Mouse (Mus musculus): ENCODE results near the gene Cdkn1a. TPM values are rescaled to one million over a fixed set of nuclear protein-coding genes. Genes with fewer than 3 reads are reported as not detected.

Gene Cdkn1a
- total RNA-seq, 4 experiments from 2014 or later, result 11.7 to 32.6 (median 22.3) TPM

DNA sequence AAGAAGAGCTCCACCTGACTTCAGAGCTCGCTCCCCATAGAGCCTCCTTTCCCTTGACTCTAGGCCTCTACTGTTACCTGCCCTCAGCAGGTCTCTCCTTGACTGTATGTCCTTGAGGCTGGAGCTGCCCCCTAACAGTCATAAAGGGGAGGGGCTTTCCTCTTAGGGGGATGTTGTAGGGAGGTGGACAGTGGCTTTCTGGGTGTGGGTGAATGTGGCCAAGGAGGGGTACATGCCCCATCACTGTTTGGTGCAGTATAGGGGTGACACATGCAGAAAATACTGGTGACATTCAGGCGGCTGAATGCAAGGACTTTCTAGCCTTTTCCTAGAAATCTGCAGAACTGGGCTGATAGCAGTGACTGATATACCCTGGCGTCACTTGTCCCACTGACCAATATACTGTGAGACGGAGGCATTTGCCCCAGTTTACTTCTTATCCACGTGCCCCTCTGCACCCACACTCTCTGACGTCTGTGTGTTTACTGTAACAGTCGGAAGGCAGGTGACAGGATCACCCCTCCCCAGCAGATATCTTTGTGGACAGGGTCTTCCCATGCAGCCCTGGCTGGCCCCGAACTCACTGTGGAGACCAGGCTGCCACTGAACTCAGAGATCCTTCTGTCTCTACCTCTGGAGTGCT lies 26.4 kb downstream of the Cdkn1a start:
- DNase-seq (ENCODE audit: low spot score), result no peak

DNA sequence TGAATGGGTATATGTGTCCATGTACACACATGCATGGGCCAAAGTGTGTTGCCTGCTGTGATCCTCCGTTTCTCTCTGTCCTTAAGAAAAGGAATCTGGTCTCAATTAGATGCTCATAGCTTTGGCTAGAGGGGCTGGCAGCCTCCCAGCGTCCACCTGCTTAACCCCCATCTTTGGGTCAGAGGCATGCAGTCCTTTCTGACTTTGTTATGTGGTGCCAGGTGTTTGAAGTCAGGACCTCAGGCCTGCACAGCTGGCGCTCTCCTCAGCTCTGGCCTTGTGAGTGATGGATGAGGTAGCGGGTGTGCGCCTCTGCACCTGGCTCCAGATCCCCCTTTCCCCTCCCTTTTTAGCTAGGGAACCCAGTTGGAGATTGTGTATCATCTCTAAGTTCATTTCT lies 27.3 kb downstream of the Cdkn1a start:
- DNase-seq (ENCODE audit: low spot score), result no peak

DNA sequence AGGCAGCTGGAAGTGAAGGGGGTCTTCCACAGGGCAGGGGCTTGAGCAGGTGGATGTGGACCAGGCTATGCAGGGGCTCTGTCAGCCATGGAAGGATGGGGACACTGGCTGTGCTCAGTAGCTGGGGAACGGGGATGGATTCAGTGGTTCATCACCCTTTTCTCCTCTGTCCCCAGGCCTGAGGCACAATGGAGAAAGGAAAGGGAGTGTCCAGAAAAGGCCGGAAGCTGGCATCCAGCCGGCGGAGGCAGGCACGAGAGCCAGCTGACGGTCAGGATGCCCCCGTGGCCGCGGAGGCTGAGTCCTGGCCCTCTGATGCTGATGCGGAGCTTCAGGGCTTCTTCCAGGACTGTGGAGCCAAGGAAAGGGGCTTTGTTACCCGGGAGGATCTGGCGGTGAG lies 29.9 kb downstream of the Cdkn1a start:
- DNase-seq (ENCODE audit: low spot score), result no peak

DNA sequence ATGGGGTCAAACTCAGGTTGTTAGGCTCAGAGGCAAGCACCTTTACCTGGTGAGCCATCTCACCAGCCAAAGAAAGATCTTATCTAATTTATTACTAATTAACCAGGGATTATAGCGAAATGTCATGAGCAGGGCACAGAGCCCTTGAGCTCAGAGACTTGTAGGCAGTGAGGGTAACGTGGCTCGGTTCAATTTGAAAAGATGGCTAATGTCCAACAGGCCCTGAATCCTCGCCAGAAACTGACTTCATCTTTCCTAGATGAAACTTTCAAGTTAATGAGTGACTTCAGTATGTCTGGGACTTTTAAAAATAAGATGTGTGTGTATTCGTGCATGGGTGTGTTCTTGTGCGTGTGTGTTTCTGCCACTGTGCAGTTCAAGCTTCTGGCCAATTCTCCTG lies 32.0 kb downstream of the Cdkn1a start:
- DNase-seq (ENCODE audit: low spot score), result no peak

DNA sequence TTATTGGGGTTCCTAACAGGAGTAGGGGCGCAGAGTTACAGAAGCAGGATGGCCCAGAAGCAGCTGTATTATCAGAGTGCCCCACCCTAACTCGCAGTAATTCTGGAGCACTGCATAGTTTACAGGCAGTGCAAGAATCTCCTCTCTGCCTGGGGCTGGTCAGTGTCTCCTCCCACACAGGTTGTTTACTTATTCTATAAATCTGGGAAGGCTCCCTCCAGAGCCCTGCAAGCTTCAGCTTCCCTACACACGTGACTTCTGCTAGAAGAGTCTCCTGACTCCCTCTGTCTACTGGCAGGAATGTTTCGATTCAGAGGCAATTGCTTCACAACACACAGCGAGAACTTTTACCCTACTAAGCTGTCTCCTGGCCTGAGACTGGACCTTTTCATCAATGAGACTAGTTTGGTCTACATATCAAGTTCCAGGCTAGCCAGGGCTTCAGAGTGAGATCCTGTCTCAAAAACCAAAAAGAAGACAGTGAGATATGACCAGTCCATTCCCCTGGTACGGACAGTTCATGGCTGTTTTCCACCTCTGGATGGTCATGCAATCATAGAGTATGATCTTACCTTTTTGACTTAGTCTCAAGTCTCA lies 32.9 kb downstream of the Cdkn1a start:
- no peak for DNase-seq (ENCODE audit: low spot score)

DNA sequence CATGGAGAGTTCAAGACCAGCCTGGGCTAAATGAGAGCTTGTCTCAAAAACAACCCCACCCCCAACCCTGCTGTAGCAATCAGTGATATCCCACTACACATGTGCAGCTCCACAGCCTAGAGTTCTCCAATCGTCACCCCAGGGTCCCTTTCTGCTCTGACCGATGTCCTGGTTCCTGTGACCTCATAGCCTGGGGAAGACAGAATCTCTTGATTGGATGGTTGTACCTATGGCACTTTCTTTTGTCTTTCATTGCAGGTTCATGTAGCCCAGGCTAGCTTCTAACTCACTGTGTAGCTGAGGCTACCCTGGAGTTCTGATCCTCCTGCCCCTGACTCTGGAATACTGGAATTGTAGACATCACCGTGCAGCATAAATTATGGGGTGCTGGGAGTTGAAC lies 35.8 kb downstream of the Cdkn1a start:
- DNase-seq (ENCODE audit: low spot score), result no peak

DNA sequence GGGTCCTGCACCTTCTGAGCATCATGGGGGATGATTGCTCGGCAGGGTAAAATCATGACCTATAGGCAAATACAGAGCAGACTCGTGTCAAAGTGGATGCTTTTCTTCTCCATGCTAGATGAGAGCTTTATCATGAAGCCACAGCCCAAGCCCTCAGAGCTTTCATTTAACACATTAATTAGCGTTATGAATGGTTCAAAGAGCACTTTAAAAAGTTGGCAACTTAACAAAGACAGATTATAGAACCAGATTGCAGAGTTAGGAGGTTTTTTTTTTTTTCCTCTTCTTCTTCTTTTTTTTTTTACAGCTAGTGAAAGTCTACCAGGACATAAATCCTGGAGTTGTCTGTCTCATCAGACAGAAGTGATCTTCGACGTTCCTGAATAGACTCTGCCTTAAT lies 38.6 kb downstream of the Cdkn1a start:
- no peak for DNase-seq (ENCODE audit: low spot score)

DNA sequence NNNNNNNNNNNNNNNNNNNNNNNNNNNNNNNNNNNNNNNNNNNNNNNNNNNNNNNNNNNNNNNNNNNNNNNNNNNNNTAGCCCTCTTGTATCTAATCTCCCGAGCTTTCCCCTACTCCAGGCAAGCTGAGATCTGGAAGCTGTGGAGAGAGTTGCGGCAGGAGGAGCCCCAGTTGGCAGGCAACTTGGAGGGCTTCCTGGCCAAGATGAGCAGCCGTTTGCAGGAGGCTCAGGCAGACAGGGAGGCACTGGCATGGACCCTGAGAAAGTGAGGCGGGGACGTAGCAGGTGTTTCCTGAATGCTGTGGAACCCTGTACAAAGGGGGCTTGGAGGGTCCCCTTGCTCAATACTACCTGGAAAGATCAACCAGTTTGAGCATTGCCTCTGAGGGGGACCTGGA lies 44.3 kb downstream of the Cdkn1a start:
- no peak for DNase-seq (ENCODE audit: low spot score)

DNA sequence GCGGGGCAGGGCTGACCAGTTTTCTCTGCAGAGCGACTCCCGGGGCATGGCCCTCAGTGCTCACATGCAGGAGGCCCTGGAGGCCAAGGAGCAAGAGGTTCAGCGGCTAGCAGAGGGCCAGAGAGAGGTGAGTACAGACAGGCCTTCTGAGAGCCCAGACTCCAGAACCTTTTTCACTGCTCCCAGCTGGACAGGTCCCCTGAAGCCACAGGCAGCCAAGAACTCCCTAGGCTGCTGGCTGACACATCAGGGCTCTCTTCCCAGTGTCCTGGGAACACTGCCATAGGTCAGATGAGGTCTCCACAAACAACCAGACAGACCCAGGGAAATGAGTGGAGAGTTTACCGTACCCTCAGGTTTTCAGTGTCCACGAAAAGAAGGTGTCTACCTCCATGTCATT lies 45.5 kb downstream of the Cdkn1a start:
- DNase-seq (ENCODE audit: low spot score), result peak; percentile 86

DNA sequence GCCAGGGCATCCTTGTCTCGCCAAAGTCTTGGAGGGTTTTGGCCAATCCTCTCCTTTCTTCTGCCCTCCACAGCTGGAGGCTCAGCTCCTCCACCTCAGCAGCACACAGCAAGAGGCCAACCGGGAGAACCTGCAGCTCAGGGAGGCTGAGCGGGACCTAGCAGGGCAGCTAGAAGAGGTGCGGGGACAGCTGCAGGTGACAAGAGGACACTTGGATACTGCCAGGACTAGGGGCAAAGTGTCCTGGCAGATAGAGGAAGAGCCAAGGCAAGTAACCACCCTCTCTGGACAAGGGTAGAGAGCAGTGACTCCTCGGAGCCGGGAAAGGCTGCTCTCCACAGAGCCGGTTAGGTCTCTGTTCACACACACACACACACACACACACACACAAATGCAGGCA lies 47.1 kb downstream of the Cdkn1a start:
- DNase-seq (ENCODE audit: low spot score), result no peak

DNA sequence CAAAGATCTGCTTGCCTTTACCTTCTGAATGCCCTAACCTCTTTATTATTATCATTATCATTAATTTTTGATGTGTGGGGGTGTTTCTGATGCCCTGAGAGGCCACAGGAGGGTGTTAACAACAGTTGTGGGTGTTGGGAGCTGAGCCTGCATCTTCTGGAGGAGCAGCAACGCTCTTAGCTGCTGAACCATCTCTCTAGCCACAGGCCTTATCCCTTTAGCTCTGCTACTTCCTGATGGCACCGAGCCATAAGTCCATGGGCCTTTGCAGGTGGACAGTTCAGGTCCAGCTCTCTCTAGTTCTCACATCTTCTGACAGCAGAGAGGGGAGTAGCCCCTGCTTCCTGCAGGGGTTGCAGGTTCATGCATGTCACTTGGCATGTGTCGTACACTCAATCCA lies 50.8 kb downstream of the Cdkn1a start:
- no peak for DNase-seq (ENCODE audit: low spot score)

DNA sequence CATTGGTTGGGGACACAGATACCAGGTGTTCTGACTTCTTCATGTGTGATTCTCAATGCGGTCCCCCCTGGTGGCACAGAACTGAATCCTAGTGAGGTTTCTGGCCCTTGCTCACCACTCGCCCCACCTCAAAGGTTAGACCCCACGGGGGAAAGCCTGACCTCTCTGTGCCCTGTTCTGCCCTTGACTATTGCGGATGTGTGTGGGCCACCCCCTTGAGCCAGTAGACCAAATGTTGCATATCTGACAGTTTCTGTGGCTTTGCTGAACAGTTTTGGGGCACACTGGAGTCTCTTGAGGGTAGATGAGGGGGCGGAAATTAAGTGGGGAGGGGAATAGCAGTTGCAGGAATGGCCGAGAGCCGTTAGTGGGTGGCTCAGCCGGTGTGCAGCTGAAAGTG lies 52.5 kb downstream of the Cdkn1a start:
- DNase-seq (ENCODE audit: low spot score), result no peak

DNA sequence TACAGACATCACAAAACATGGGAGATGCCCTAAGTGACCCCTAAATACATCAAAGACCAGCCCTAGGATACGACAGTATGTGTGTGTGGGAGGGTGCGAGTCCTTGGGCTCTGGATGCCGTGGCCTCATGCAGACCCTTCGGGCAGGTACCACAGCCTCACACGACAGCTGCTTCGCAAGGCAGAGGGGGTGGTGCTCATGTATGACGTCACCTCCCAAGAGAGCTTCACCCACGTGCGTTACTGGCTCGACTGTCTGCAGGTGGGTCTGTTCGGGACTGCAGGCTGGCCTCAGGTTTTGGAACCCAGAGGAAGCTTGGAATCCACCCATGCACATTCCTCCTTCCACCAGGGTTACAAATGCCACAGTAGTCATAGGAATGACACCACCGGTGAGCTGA lies 54.3 kb downstream of the Cdkn1a start:
- no peak for DNase-seq (ENCODE audit: low spot score)

DNA sequence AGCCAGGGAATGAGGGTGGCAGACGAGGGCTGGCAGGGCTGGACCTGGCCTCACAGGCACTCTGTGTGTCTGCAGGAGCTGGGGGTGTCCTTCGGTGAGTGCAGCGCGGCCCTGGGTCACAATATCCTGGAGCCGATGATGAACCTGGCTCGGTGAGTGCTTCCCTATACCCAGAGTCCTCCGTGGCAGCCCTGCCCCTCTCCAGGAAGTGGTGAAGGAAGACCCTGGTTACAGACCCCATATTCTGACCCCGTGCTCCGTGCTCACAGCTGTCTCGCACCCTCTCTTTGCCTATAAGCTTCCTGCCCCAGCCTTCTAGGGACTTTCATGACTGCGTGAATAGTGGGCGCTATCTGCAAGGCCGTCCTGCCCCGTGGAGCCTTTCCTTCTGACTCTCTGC lies 56.5 kb downstream of the Cdkn1a start:
- no peak for DNase-seq (ENCODE audit: low spot score)

DNA sequence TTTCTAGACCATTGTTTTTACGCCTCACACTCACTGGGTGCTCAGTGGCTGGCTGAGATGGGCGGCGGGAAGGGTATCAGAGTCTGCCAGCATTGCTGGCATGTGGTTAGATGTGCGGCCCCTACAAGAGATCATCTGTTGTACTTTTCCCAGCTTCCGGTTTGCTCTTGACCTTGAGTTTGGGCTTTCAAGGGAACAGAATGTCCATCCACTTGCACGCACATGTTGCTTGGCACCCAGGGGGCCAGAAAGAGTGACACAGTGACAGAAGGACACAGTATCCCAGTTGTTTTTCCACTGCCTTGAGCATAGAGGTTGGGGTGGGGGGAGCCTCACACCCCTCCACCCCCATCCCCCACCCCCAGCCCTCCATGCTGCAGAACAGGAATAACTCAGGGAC lies 57.0 kb downstream of the Cdkn1a start:
- DNase-seq (ENCODE audit: low spot score), result no peak

DNA sequence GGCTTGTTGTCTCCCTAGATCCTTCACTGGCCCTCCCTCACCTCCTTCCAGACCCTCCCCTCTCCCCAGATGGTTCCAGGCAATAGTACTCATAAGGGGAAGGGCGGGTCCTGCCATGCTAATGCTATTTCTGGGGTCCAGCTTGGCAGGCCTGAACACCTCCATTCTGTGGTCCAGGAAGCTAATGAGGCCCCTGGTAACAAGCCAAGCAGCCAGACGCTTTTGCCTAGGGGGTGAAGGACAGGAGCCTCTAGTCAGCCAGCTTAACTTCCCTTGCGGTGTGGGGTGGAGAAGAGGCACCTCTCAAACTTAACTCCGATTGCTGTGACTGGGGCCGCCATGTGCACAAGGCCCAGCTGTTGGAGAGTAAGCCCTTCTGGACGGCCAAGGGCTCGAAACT lies 59.0 kb downstream of the Cdkn1a start:
- no peak for DNase-seq (ENCODE audit: low spot score)

Other genes starting within 250 kb of the Cdkn1a start
- gene Pnpla1, start 232.6 kb upstream of the Cdkn1a start, total RNA-seq (2022), result under 1 TPM in 2 of 4 experiments, not detected in 2; 0.05 to 0.11 TPM
- gene 4930539E08Rik, start 175.7 kb upstream of the Cdkn1a start, total RNA-seq (2022), result under 1 TPM in 1 of 4 experiments, not detected in 3; 0.06 TPM
- under 1 TPM in 2 of 4 experiments, not detected in 2; 0.26 to 0.31 TPM for gene Pxt1, start 147.1 kb upstream of the Cdkn1a start, total RNA-seq (2022)
- gene Kctd20, start 139.0 kb upstream of the Cdkn1a start, total RNA-seq (2022), result 10 to 100 TPM; 33.5 to 58.8 (median 54.0) TPM
- gene Stk38, start 83.0 kb upstream of the Cdkn1a start, total RNA-seq (2022), result 10 to 100 TPM; 26.4 to 31.4 (median 29.0) TPM
- 10 to 100 TPM; 52.6 to 73.3 (median 70.5) TPM for gene Srsf3, start 58.3 kb upstream of the Cdkn1a start, total RNA-seq (2022)
- gene Rab44, start 23.2 kb downstream of the Cdkn1a start, total RNA-seq (2022), result under 1 TPM in 3 of 4 experiments, not detected in 1; 0.12 to 0.75 (median 0.38) TPM
- gene Cpne5, start 147.2 kb downstream of the Cdkn1a start, total RNA-seq (2022), result 1 to 10 TPM; 3.2 to 9.5 (median 4.4) TPM
- 10 to 100 TPM; 36.5 to 43.8 (median 37.3) TPM for gene Ppil1, start 173.2 kb downstream of the Cdkn1a start, total RNA-seq (2022)
- 100 to 1,000 TPM; 294 to 476 (median 372) TPM for gene BC004004, start 177.8 kb downstream of the Cdkn1a start, total RNA-seq (2022)
- gene Pi16, start 226.7 kb downstream of the Cdkn1a start, total RNA-seq (2022), result 10 to 100 TPM; 17.9 to 22.9 (median 21.4) TPM

All from heart, adult 8-10 months (tissue).